Mouse (Mus musculus) testis, adult 2 months (tissue): ENCODE data around the gene Rplp2. TPM values are rescaled to one million over a fixed set of nuclear protein-coding genes. Genes with fewer than 3 reads are reported as not detected.
A peak's percentile ranks its signal among the peaks of the same experiment; 100 is the strongest.

Experiments
- H3K27ac ChIP-seq: fragments of 200-500 bp; 2 replicates; pipeline ENCODE4 v1.5.1; 2012; ENCODE audit warnings: low read depth, low read length; ENCODE audit not compliant: control insufficient read depth, insufficient read depth
- H3K27me3 ChIP-seq: fragments of 200-500 bp; 2 replicates; pipeline ENCODE4 v1.6.1; 2012; ENCODE audit warnings: mild to moderate bottlenecking, low read length, moderate library complexity; ENCODE audit not compliant: control insufficient read depth, insufficient read depth
- H3K36me3 ChIP-seq: fragments of 200-500 bp; 2 replicates; pipeline ENCODE4 v1.6.1; 2012; ENCODE audit warnings: mild to moderate bottlenecking, low read length; ENCODE audit not compliant: control insufficient read depth, insufficient read depth
- H3K4me1 ChIP-seq: fragments of 200-500 bp; 2 replicates; pipeline ENCODE4 v1.6.1; 2012; ENCODE audit warnings: low read length; ENCODE audit not compliant: control insufficient read depth, insufficient read depth
- H3K4me3 ChIP-seq: fragments of 200-500 bp; 2 replicates; pipeline ENCODE4 v1.5.1; 2012; ENCODE audit warnings: low read depth, mild to moderate bottlenecking, low read length, moderate library complexity, mixed read lengths; ENCODE audit not compliant: control insufficient read depth
- CTCF ChIP-seq: fragments of 200-500 bp; IDR thresholded peaks from 2 replicates; pipeline ENCODE4 v1.5.1; 2012; ENCODE audit warnings: low read depth, mild to moderate bottlenecking, inconsistent platforms, low read length, moderate library complexity; ENCODE audit not compliant: control insufficient read depth, insufficient read depth, insufficient replicate concordance
- POLR2A ChIP-seq: fragments of 200-500 bp; IDR thresholded peaks from 2 replicates; pipeline ENCODE4 v1.6.1; 2012; ENCODE audit warnings: low read depth, mild to moderate bottlenecking, inconsistent platforms, low read length, moderate library complexity; ENCODE audit not compliant: control insufficient read depth
- polyA plus RNA-seq: library from polyadenylated mRNA; depleted of rRNA; stranded (reverse); fragments of >200 nt; gene quantifications from 2 replicates; pipeline ENCODE4 v1.2.3, GENCODE M21; 2012

Gene Rplp2
- polyA plus RNA-seq, 1 experiment = 226 TPM

GRCm38 (mm10) chr7:141481498-141482401, 34.6 kb downstream of the Rplp2 start:
- TF ChIP-seq POLR2A = 0 out of 2 replicates have a peak, but pooled peaks have one; percentile 15
- TF ChIP-seq CTCF = peak; percentile 22; the same call in 1 of the 2 replicates
- Histone ChIP-seq H3K27me3 (no peaks in the 10 kb centered on the region), H3K27ac (no peak overlapping the region), H3K36me3 (no peaks in the 10 kb centered on the region), H3K4me1 (peaks cover 20% of the 10 kb centered on the region), H3K4me3 (peak overlapping the region; percentile 62)

GRCm38 (mm10) chr7:141482531-141483024, 35.4 kb downstream of the Rplp2 start:
- H3K4me3 ChIP-seq = peak overlapping the region; percentile 62
- no peak overlapping the region for H3K27ac ChIP-seq
- peaks cover 16% of the 10 kb centered on the region for H3K4me1 ChIP-seq
- TF ChIP-seq POLR2A = no peak
- TF ChIP-seq CTCF = no peak
- no peaks in the 10 kb centered on the region for H3K27me3 ChIP-seq
- no peaks in the 10 kb centered on the region for H3K36me3 ChIP-seq

- no peak overlapping the region for H3K4me3 ChIP-seq
- H3K27me3 ChIP-seq = no peaks in the 10 kb centered on the region
- H3K4me1 ChIP-seq = peaks cover 16% of the 10 kb centered on the region
- no peaks in the 10 kb centered on the region for H3K36me3 ChIP-seq
- no peak for TF ChIP-seq POLR2A
- TF ChIP-seq CTCF = no peak
- no peak overlapping the region for H3K27ac ChIP-seq
Measured at GRCm38 (mm10) chr7:141483114-141483653, 36.0 kb downstream of the Rplp2 start.

GRCm38 (mm10) chr7:141484186-141485120, 37.3 kb downstream of the Rplp2 start:
- Histone ChIP-seq H3K27ac (no peak overlapping the region), H3K27me3 (no peaks in the 10 kb centered on the region), H3K36me3 (no peaks in the 10 kb centered on the region), H3K4me1 (peaks cover 16% of the 10 kb centered on the region), H3K4me3 (no peak overlapping the region)
- no peak for TF ChIP-seq CTCF
- TF ChIP-seq POLR2A = no peak

GRCm38 (mm10) chr7:141485186-141485585, 38.0 kb downstream of the Rplp2 start:
- Histone ChIP-seq H3K27ac (no peak overlapping the region), H3K4me1 (peaks cover 16% of the 10 kb centered on the region)

GRCm38 (mm10) chr7:141485606-141486005, 38.4 kb downstream of the Rplp2 start:
- no peak for TF ChIP-seq POLR2A
- TF ChIP-seq CTCF = no peak
- Histone ChIP-seq H3K4me3 (no peak overlapping the region), H3K27ac (no peak overlapping the region)

More at GRCm38 (mm10) chr7:141485186-141485585, 38.0 kb downstream of the Rplp2 start:
- Histone ChIP-seq H3K27me3 (no peaks in the 10 kb centered on the region), H3K36me3 (no peaks in the 10 kb centered on the region), H3K4me3 (no peak overlapping the region)
- TF ChIP-seq CTCF (no peak), POLR2A (no peak)

More at GRCm38 (mm10) chr7:141485606-141486005, 38.4 kb downstream of the Rplp2 start:
- peaks cover 16% of the 10 kb centered on the region for H3K4me1 ChIP-seq
- H3K27me3 ChIP-seq = no peaks in the 10 kb centered on the region
- no peaks in the 10 kb centered on the region for H3K36me3 ChIP-seq
